Mouse (Mus musculus) forebrain, embryonic 10.5 days (tissue): ENCODE measurements around the gene Kcnc3. TPM values are rescaled to one million over a fixed set of nuclear protein-coding genes. Genes with fewer than 3 reads are reported as not detected.

Source experiments
- DNase-seq: peaks from one replicate; pipeline ENCODE4 v3.0.0-alpha.2; 2017; ENCODE audit warnings: low spot score; ENCODE audit errors: extremely low spot score
- H3K27ac ChIP-seq: fragments of 300-500 bp; sonication (generic); 2 replicates; pipeline ENCODE4 v1.5.1; 2016; ENCODE audit warnings: mild to moderate bottlenecking
- H3K27me3 ChIP-seq: fragments of 300-500 bp; sonication (generic); 2 replicates; pipeline ENCODE4 v1.6.1; 2016; ENCODE audit warnings: mild to moderate bottlenecking; ENCODE audit not compliant: poor library complexity, severe bottlenecking
- H3K36me3 ChIP-seq: fragments of 300-500 bp; sonication (generic); replicated peaks from 2 replicates; pipeline ENCODE4 v1.6.1; 2016; ENCODE audit warnings: mild to moderate bottlenecking, moderate library complexity
- H3K4me1 ChIP-seq: fragments of 300-500 bp; sonication (generic); 2 replicates; pipeline ENCODE4 v1.6.1; 2016
- H3K4me3 ChIP-seq: fragments of 300-500 bp; sonication (generic); 2 replicates; pipeline ENCODE4 v1.5.1; 2016; ENCODE audit warnings: mild to moderate bottlenecking, moderate library complexity
- H3K9me3 ChIP-seq: fragments of 300-500 bp; sonication (generic); 2 replicates; pipeline ENCODE4 v1.6.1; 2016; ENCODE audit warnings: mild to moderate bottlenecking, moderate library complexity
- WGBS: fragments of 180-500 bp; shearing (Covaris S2); methylation state at CpG from one replicate; pipeline ENCODE4 v1.1.7; 2016; 5-methylcytosine and 5-hydroxymethylcytosine counted together
- polyA plus RNA-seq: library from polyadenylated mRNA; unstranded; fragments of >200 nt; fragmentation: Nextera tagmentation; extraction: Ambion mirVana; gene quantifications from 2 replicates; pipeline ENCODE4 v1.2.1, GENCODE M21; 2016

Gene Kcnc3
- 0.80 and 0.84 TPM in 2 replicates for polyA plus RNA-seq

DNA sequence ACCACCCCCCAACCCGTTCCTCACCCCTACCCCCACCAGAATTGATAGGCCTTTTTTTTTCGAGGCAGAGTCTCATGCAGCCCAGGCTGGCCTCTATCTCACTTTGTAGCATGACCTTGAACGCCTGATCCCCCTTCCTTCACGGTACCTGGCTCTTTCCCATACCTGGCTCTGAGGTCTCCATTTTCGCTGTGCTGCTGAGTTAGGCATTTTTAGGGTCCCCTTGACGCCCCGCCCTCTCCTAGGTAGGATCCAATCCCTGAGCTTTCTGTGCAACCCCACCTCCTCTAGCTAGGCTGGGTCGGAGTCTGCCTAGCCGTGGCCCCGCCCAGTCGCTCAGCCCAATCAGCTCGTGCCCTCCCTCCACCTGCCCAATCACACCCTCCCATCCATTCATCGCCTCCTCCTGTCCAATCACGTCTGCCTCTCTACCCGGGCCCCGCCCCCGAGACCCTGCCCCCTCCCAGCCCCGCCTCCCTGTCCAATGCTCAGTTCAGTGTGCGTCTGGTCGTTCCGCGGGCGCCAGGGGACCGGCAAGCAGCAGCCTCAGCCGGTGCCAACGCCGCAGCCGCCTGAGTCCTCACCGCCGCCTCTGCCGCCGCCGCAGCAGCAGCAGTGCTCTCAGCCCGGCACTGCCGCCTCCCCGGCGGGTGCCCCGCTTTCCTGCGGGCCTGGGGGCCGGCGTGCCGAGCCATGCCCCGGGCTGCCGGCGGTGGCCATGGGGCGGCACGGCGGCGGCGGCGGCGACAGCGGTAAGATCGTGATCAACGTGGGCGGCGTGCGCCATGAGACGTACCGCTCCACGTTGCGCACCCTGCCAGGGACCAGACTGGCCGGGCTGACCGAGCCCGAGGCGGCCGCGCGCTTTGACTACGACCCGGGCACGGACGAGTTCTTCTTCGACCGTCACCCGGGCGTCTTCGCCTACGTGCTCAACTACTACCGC lies at the start of gene Kcnc3:
Gene Kcnc3, plus strand, starts transcription at position 263 of the 946 bp plus-strand sequence.
- Histone ChIP-seq H3K36me3 (peaks cover 4% of the 10 kb centered on the region), H3K27ac (peak within 1 kb of the TSS; percentile 77), H3K27me3 (peaks cover 81% of the 10 kb centered on the region), H3K9me3 (no peaks in the 10 kb centered on the region), H3K4me3 (peak within 1 kb of the TSS; percentile 74), H3K4me1 (peaks cover 82% of the 10 kb centered on the region)
- DNase-seq = peak; percentile 98
- WGBS = under 1% methylated on average over 80 of the region's 80 CpGs

DNA sequence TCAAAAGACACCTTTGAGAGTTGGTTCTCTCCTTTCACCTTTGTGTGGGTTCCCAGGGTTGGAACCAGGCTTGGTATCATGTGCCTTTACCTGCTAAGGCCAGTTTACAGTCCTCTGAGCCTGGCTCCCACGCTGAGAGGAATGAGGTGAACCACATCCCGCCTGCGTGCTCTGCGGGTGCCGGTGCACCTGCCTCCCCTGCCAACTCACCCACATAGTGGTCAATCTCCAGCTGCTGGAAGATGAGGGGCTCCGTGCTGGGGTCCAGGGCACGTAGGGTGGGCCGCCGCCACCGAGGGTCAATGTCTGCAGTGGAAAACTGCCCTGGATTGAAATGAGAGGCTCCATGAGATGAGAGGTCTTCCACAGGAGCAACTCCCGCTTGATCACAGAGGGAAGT lies 47.9 kb upstream of the Kcnc3 start:
- H3K4me1 ChIP-seq = peaks cover 9% of the 10 kb centered on the region
- H3K27me3 ChIP-seq = no peaks in the 10 kb centered on the region
- H3K27ac ChIP-seq = no peak overlapping the region
- H3K9me3 ChIP-seq = peaks cover 9% of the 10 kb centered on the region; the same call in 1 of the 2 replicates
- 94% methylated on average over 11 of the region's 11 CpGs for WGBS
- no peak overlapping the region for H3K4me3 ChIP-seq
- H3K36me3 ChIP-seq = peaks cover 92% of the 10 kb centered on the region
- no peak for DNase-seq

- H3K9me3 ChIP-seq = peaks cover 9% of the 10 kb centered on the region; the same call in 1 of the 2 replicates
- WGBS = 84% methylated on average over 12 of the region's 12 CpGs
- DNase-seq = no peak
Measured at GRCm38 (mm10) chr7:44543071-44543470, 47.4 kb upstream of the Kcnc3 start.

DNA sequence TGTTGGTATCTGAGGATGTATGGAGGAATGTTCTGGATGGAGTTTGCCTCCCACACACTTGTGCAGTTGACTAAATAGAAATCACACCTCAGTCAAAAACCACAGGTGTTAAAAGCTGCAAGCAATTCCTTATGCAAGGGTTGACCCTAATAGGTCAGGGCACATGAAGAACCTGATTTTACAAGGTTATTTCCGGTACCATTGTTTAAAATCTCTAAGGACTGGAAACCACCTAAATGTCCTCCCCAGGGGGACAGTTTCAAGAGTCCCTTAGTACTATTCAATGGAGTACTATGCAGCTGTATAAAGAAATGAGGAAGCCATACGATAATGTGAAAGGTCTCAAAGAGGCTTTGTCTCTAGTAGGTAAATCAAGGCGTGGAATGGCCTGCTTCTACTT lies 44.2 kb upstream of the Kcnc3 start:
- DNase-seq = no peak
- 95% methylated on average over 3 of the region's 3 CpGs for WGBS

More at GRCm38 (mm10) chr7:44543071-44543470, 47.4 kb upstream of the Kcnc3 start:
- H3K27me3 ChIP-seq = no peaks in the 10 kb centered on the region
- peaks cover 14% of the 10 kb centered on the region for H3K4me1 ChIP-seq
- H3K4me3 ChIP-seq = no peak overlapping the region
- H3K27ac ChIP-seq = no peak overlapping the region
- H3K36me3 ChIP-seq = peaks cover 87% of the 10 kb centered on the region

GRCm38 (mm10) chr7:44547041-44547440 lies 43.4 kb upstream of the Kcnc3 start:
- peak overlapping the region; percentile 79 for H3K4me3 ChIP-seq
- H3K36me3 ChIP-seq = peaks cover 75% of the 10 kb centered on the region

More for the DNA sequence above, 44.2 kb upstream of the Kcnc3 start:
- no peaks in the 10 kb centered on the region for H3K27me3 ChIP-seq
- peaks cover 75% of the 10 kb centered on the region for H3K36me3 ChIP-seq
- no peak overlapping the region for H3K27ac ChIP-seq
- peaks cover 18% of the 10 kb centered on the region for H3K4me1 ChIP-seq
- H3K9me3 ChIP-seq = peaks cover 9% of the 10 kb centered on the region; the same call in 1 of the 2 replicates
- H3K4me3 ChIP-seq = no peak overlapping the region; the same call in 1 of the 2 replicates

DNA sequence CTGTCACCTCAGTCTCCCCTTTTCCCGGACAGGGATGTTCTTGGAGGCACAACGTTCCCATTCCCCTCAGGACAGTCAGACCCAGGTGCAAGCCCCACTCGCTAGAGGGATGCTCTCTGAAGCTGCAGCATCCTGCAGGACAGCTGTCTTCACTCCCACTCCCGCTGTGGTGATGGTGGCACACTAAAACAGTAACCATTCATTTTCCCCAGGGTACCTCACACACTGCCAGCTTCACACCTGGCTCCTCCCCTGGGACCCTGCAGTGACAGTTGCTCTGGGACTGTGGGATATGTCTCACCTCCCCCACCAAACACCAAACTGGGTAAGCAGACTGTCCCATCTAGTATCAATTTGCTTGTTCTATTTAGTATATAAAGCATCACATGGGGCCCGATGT lies 42.7 kb upstream of the Kcnc3 start:
- Histone ChIP-seq H3K4me1 (peaks cover 25% of the 10 kb centered on the region), H3K36me3 (peaks cover 74% of the 10 kb centered on the region), H3K4me3 (peak overlapping the region; percentile 79), H3K27ac (peak overlapping the region; percentile 92), H3K9me3 (peaks cover 9% of the 10 kb centered on the region; the same call in 1 of the 2 replicates), H3K27me3 (no peaks in the 10 kb centered on the region)
- WGBS = 52% methylated on average over 5 of the region's 5 CpGs
- no peak for DNase-seq

More at GRCm38 (mm10) chr7:44547041-44547440, 43.4 kb upstream of the Kcnc3 start:
- Histone ChIP-seq H3K27ac (peak overlapping the region; percentile 92; the same call in 1 of the 2 replicates), H3K4me1 (peaks cover 18% of the 10 kb centered on the region), H3K9me3 (peaks cover 9% of the 10 kb centered on the region; the same call in 1 of the 2 replicates), H3K27me3 (no peaks in the 10 kb centered on the region)
- no peak for DNase-seq
- WGBS = 97% methylated on average over 13 of the region's 13 CpGs

- H3K27ac ChIP-seq = peak within 1 kb of the TSS; percentile 92
- peak; percentile 100 for DNase-seq
- H3K4me1 ChIP-seq = peaks cover 32% of the 10 kb centered on the region
- H3K36me3 ChIP-seq = peaks cover 65% of the 10 kb centered on the region
- WGBS = under 1% methylated on average over 43 of the region's 43 CpGs
- H3K27me3 ChIP-seq = no peaks in the 10 kb centered on the region
- H3K9me3 ChIP-seq = peaks cover 9% of the 10 kb centered on the region; the same call in 1 of the 2 replicates
- peak within 1 kb of the TSS; percentile 79 for H3K4me3 ChIP-seq
Measured at GRCm38 (mm10) chr7:44548497-44549087, 41.9 kb upstream of the Kcnc3 start, which contains the start of gene Pold1. TSS of gene Pold1 (minus strand) at chr7:44548849.

- no peak for DNase-seq
- peaks cover 9% of the 10 kb centered on the region; the same call in 1 of the 2 replicates for H3K9me3 ChIP-seq
- H3K27ac ChIP-seq = no peak overlapping the region
- H3K27me3 ChIP-seq = no peaks in the 10 kb centered on the region
- H3K36me3 ChIP-seq = peaks cover 56% of the 10 kb centered on the region
- H3K4me3 ChIP-seq = no peak overlapping the region
- WGBS = 94% methylated on average over 23 of the region's 23 CpGs
- peaks cover 40% of the 10 kb centered on the region for H3K4me1 ChIP-seq
Measured at GRCm38 (mm10) chr7:44549621-44550408, 40.6 kb upstream of the Kcnc3 start.

GRCm38 (mm10) chr7:44550409-44550678 lies 40.1 kb upstream of the Kcnc3 start:
- peaks cover 51% of the 10 kb centered on the region for H3K36me3 ChIP-seq
- no peaks in the 10 kb centered on the region for H3K27me3 ChIP-seq
- peaks cover 9% of the 10 kb centered on the region; the same call in 1 of the 2 replicates for H3K9me3 ChIP-seq
- no peak overlapping the region for H3K27ac ChIP-seq
- no peak for DNase-seq
- H3K4me3 ChIP-seq = no peak overlapping the region
- H3K4me1 ChIP-seq = peaks cover 40% of the 10 kb centered on the region
- 95% methylated on average over 12 of the region's 12 CpGs for WGBS

DNA sequence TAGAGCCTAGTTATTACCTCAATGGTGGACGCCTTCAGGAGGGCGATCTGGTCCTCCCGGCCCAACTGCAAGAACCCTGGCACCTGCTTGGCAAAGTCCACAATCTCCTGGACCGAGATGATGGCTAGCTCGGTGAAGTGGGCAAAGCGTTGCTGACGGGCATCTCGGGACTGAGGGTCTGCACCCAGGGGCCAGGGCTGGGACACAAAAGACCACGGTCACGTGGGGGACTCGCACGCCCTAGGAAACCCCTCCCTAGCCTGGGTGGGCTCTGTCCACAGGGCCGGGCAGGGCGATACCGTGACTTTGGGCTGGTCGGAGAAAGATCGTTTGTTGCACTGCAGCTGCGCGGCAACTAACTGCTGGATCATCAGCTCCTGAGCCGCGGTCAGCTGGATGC lies 39.2 kb upstream of the Kcnc3 start:
- H3K27ac ChIP-seq = no peak overlapping the region
- H3K4me3 ChIP-seq = 0 out of 2 replicates have a peak overlapping the region, but pooled peaks have one; percentile 14
- peaks cover 5% of the 10 kb centered on the region; the same call in 1 of the 2 replicates for H3K9me3 ChIP-seq
- WGBS = 92% methylated on average over 21 of the region's 21 CpGs
- peaks cover 40% of the 10 kb centered on the region for H3K4me1 ChIP-seq
- no peaks in the 10 kb centered on the region for H3K27me3 ChIP-seq
- H3K36me3 ChIP-seq = peaks cover 43% of the 10 kb centered on the region
- no peak for DNase-seq

GRCm38 (mm10) chr7:44551731-44552130 lies 38.7 kb upstream of the Kcnc3 start:
- peaks cover under 1% of the 10 kb centered on the region; the same call in 1 of the 2 replicates for H3K9me3 ChIP-seq
- DNase-seq = no peak
- H3K27ac ChIP-seq = no peak overlapping the region
- H3K4me1 ChIP-seq = peaks cover 39% of the 10 kb centered on the region
- H3K4me3 ChIP-seq = 0 out of 2 replicates have a peak overlapping the region, but pooled peaks have one; percentile 89
- 79% methylated on average over 22 of the region's 22 CpGs for WGBS
- H3K36me3 ChIP-seq = peaks cover 38% of the 10 kb centered on the region
- H3K27me3 ChIP-seq = no peaks in the 10 kb centered on the region
